Mouse (Mus musculus): Measurements from ENCODE around the gene Efna1. TPM values are rescaled to one million over a fixed set of nuclear protein-coding genes. Genes with fewer than 3 reads are reported as not detected.
A peak's percentile ranks its signal among the peaks of the same experiment; 100 is the strongest.

The Efna1 gene
- polyA plus RNA-seq, 1 experiment from 2014 or later: 13.2 TPM

DNA sequence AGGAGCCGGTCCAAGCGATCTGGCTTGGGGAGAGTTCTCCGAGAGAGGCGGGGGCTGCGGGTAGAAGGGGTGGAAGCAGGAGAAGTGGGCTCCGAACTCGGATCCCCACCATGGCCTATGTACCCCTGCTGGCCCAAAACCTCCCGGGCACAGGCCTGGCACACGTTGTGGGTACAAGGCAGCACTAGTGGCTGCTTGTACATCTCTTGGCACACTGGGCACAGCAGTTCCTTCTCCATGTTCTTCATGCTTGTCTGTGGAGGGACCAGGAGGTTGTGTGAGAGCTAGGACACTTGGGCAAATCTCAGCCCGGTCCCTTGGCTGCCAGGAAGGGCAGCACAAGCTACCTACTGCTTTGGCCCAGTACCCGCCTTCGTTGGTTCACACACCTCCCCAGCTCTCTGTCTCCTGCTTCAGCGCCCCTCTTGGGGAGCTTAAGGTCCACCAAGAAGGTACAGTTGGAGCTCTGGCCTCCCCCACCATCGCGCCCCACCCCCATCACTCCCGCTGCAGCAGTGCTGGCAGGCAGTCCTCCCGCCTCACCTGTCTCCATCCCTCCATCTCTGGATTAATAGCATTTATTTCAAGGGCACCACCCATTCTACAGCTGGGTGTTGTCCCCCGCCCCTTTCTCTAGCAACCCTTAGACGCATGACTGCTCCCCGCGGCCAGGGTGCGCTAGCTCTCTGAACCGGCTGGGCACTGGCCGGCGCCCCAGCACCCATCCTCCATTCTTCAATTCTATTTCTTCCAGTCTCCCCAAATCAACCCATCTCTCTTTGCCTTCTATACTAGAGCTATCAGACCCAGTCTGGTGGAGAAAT is 36.6 kb downstream of the Efna1 start:
- no peak for DNase-seq (ENCODE audit: extremely low spot score, low spot score)
- peak overlapping the region; percentile 83 for H3K4me3 ChIP-seq
- 10% methylated on average over 25 of the region's 25 CpGs for WGBS
- H3K27me3 ChIP-seq (ENCODE audit: poor library complexity, severe bottlenecking): peaks cover 30% of the 10 kb centered on the region
- H3K9me3 ChIP-seq: no peaks in the 10 kb centered on the region
- H3K4me1 ChIP-seq: peaks cover 53% of the 10 kb centered on the region
- H3K27ac ChIP-seq: peak overlapping the region; percentile 94
- peaks cover 31% of the 10 kb centered on the region for H3K36me3 ChIP-seq (replicated peaks)

GRCm38 (mm10) chr3:89243609-89244008 is 37.3 kb downstream of the Efna1 start:
- H3K4me3 ChIP-seq: peak overlapping the region; percentile 83
- H3K27me3 ChIP-seq (ENCODE audit: poor library complexity, severe bottlenecking): peaks cover 30% of the 10 kb centered on the region
- H3K27ac ChIP-seq: peak overlapping the region; percentile 69
- peak; percentile 59 for DNase-seq (ENCODE audit: extremely low spot score, low spot score)
- H3K9me3 ChIP-seq: no peaks in the 10 kb centered on the region
- H3K36me3 ChIP-seq (replicated peaks): peaks cover 30% of the 10 kb centered on the region
- H3K4me1 ChIP-seq: peaks cover 54% of the 10 kb centered on the region
- 9% methylated on average over 14 of the region's 14 CpGs for WGBS

GRCm38 (mm10) chr3:89242331-89242895 is 38.5 kb downstream of the Efna1 start:
- WGBS: 76% methylated on average over 9 of the region's 9 CpGs
- Histone ChIP-seq H3K36me3 (replicated peaks) (peaks cover 30% of the 10 kb centered on the region), H3K4me3 (no peak overlapping the region), H3K9me3 (no peaks in the 10 kb centered on the region), H3K4me1 (peaks cover 51% of the 10 kb centered on the region), H3K27me3 (ENCODE audit: poor library complexity, severe bottlenecking) (peaks cover 30% of the 10 kb centered on the region), H3K27ac (no peak overlapping the region)
- DNase-seq (ENCODE audit: extremely low spot score, low spot score): peak; percentile 43

- peaks cover 13% of the 10 kb centered on the region for H3K4me1 ChIP-seq
- H3K36me3 ChIP-seq (replicated peaks): peaks cover 64% of the 10 kb centered on the region
- DNase-seq (ENCODE audit: extremely low spot score, low spot score): no peak
- H3K27ac ChIP-seq: peak overlapping the region; percentile 31; the same call in 1 of the 2 replicates
- no peaks in the 10 kb centered on the region for H3K9me3 ChIP-seq
- peaks cover 9% of the 10 kb centered on the region for H3K27me3 ChIP-seq (ENCODE audit: poor library complexity, severe bottlenecking)
- no peak overlapping the region for H3K4me3 ChIP-seq
- 76% methylated on average over 12 of the region's 12 CpGs for WGBS
Measured at GRCm38 (mm10) chr3:89238494-89238893, 42.4 kb downstream of the Efna1 start.

DNA sequence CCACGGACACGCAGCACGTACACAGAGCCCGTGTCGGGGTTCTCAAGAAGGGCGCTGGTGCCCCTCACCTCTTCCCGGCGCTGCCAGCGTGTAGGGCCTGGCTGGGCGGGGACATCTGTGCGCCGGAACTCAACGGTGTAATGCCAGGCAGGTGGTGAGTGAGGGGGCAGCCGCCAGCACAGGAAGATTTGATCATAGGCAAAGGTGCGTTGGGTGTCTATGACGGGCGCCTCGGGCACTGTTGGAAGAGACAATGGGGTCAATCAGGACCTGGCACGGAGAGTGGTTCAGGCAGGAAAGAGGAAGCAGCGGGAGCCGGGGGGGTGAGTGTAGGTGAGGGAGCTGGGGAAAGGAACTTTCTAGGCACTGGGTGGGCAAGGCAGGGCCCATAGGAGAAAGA is 43.3 kb downstream of the Efna1 start:
- Histone ChIP-seq H3K9me3 (no peaks in the 10 kb centered on the region), H3K4me3 (no peak overlapping the region), H3K36me3 (replicated peaks) (peaks cover 69% of the 10 kb centered on the region), H3K4me1 (peaks cover 13% of the 10 kb centered on the region), H3K27me3 (ENCODE audit: poor library complexity, severe bottlenecking) (0 out of 2 replicates have a peak, but pooled peaks cover 6% of the 10 kb centered on the region), H3K27ac (no peak overlapping the region)
- 94% methylated on average over 21 of the region's 21 CpGs for WGBS
- DNase-seq (ENCODE audit: extremely low spot score, low spot score): no peak

GRCm38 (mm10) chr3:89236516-89236915 is 44.4 kb downstream of the Efna1 start:
- no peak for DNase-seq (ENCODE audit: extremely low spot score, low spot score)
- Histone ChIP-seq H3K27ac (peak overlapping the region; percentile 36; the same call in 1 of the 2 replicates), H3K27me3 (ENCODE audit: poor library complexity, severe bottlenecking) (peaks cover 11% of the 10 kb centered on the region; the same call in 1 of the 2 replicates), H3K4me1 (peaks cover 23% of the 10 kb centered on the region), H3K36me3 (replicated peaks) (peaks cover 66% of the 10 kb centered on the region), H3K9me3 (no peaks in the 10 kb centered on the region), H3K4me3 (no peak overlapping the region)
- 95% methylated on average over 10 of the region's 10 CpGs for WGBS

DNA sequence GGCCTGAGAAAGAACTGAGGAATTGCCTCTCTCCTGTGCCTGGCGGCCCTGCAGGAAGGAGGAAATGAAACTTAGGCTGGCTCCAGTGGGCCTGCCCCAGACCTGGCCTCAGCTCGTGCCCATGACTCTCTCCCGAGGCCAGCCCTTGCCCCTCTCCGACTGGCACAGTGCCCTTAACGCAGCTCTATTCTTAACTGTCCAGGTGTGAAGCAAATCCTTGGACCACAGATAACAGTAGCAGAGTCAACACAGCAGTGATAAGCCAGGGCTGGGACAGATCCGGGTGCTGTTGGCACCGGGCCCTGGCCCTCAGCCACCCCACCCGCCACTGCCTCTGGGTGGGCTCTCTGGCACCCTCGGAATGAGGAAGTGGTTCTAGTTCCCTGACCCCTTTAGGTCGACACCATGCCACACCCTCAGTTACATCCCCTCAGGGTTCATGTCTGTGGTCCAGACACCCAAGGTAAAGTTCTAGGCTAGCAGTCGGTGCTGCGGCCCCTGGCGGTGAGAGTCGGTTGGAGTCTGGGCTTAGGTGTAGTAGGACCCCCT is 47.3 kb downstream of the Efna1 start:
- Histone ChIP-seq H3K27ac (no peak overlapping the region), H3K9me3 (no peaks in the 10 kb centered on the region), H3K4me1 (peaks cover 38% of the 10 kb centered on the region), H3K4me3 (no peak overlapping the region), H3K27me3 (ENCODE audit: poor library complexity, severe bottlenecking) (peaks cover 33% of the 10 kb centered on the region), H3K36me3 (replicated peaks) (peaks cover 65% of the 10 kb centered on the region)
- 88% methylated on average over 14 of the region's 14 CpGs for WGBS
- no peak for DNase-seq (ENCODE audit: extremely low spot score, low spot score)

- H3K4me3 ChIP-seq: no peak overlapping the region
- no peak for DNase-seq (ENCODE audit: extremely low spot score, low spot score)
- H3K9me3 ChIP-seq: no peaks in the 10 kb centered on the region
- peaks cover 55% of the 10 kb centered on the region for H3K36me3 ChIP-seq (replicated peaks)
- WGBS: 65% methylated on average over 6 of the region's 6 CpGs
- no peak overlapping the region for H3K27ac ChIP-seq
- peaks cover 34% of the 10 kb centered on the region for H3K27me3 ChIP-seq (ENCODE audit: poor library complexity, severe bottlenecking)
- H3K4me1 ChIP-seq: peaks cover 40% of the 10 kb centered on the region
Measured at GRCm38 (mm10) chr3:89232614-89233013, 48.3 kb downstream of the Efna1 start.

- Histone ChIP-seq H3K36me3 (replicated peaks) (peaks cover 47% of the 10 kb centered on the region), H3K27me3 (ENCODE audit: poor library complexity, severe bottlenecking) (peaks cover 34% of the 10 kb centered on the region), H3K27ac (no peak overlapping the region), H3K4me3 (no peak overlapping the region), H3K4me1 (peaks cover 48% of the 10 kb centered on the region), H3K9me3 (no peaks in the 10 kb centered on the region)
- DNase-seq (ENCODE audit: extremely low spot score, low spot score): no peak
- WGBS: 76% methylated on average over 16 of the region's 16 CpGs
Measured at GRCm38 (mm10) chr3:89231772-89232275, 49.1 kb downstream of the Efna1 start.

DNA sequence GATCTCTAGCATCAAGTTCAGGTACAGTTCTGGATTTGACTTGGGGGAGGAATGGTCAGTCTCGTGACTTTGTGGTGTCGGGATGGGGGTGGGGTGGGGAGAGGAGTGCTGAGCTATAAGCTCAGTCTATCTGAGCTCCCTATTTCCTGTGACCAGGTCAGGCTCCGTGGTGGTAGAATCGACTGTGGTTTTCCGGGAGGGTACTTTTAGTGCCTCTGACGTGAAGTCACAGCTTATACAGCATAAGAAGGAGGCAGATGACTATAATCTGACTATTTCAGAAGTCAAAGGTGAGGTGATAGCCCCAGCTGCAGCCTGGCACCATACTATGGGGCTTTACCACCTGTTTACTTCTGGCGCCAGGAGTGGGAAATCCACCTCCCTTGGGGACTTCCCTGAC is 49.6 kb downstream of the Efna1 start:
- Histone ChIP-seq H3K4me3 (no peak overlapping the region), H3K36me3 (replicated peaks) (peaks cover 42% of the 10 kb centered on the region), H3K27me3 (ENCODE audit: poor library complexity, severe bottlenecking) (peaks cover 36% of the 10 kb centered on the region), H3K27ac (no peak overlapping the region), H3K4me1 (peaks cover 53% of the 10 kb centered on the region), H3K9me3 (no peaks in the 10 kb centered on the region)
- no peak for DNase-seq (ENCODE audit: extremely low spot score, low spot score)
- WGBS: 76% methylated on average over 7 of the region's 7 CpGs

- Histone ChIP-seq H3K9me3 (no peaks in the 10 kb centered on the region), H3K4me1 (peaks cover 60% of the 10 kb centered on the region), H3K4me3 (no peak overlapping the region), H3K27ac (peak overlapping the region; percentile 46; the same call in 1 of the 2 replicates), H3K36me3 (replicated peaks) (peaks cover 39% of the 10 kb centered on the region), H3K27me3 (ENCODE audit: poor library complexity, severe bottlenecking) (peaks cover 44% of the 10 kb centered on the region)
- no peak for DNase-seq (ENCODE audit: extremely low spot score, low spot score)
- WGBS: 92% methylated on average over 2 of the region's 2 CpGs
Measured at GRCm38 (mm10) chr3:89230561-89230960, 50.4 kb downstream of the Efna1 start.

DNA sequence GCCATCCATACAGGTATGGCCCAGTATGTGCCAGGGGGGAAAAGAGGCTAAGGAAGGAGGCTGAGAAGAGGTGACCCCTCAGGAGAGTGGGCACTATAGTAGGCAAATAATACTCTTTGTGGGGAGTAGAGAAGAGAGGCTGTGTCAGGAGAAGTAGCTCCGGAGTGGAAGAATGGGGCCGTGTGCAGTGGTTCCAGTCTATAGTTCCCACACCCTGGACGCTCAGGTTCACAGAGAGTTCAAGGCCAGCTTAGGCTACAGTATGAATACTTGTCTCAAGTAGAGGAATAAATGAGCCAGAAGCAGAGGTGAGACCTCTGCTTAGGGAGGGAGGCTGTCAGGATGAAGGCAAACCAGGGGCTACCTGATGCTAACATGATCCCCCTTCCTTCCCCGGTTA is 51.7 kb downstream of the Efna1 start:
- DNase-seq (ENCODE audit: extremely low spot score, low spot score): no peak
- WGBS: 56% methylated on average over 4 of the region's 4 CpGs
- Histone ChIP-seq H3K27me3 (ENCODE audit: poor library complexity, severe bottlenecking) (peaks cover 43% of the 10 kb centered on the region), H3K4me3 (0 out of 2 replicates have a peak overlapping the region, but pooled peaks have one; percentile 91), H3K36me3 (replicated peaks) (peaks cover 43% of the 10 kb centered on the region), H3K27ac (peak overlapping the region; percentile 99; the same call in 1 of the 2 replicates), H3K4me1 (peaks cover 73% of the 10 kb centered on the region), H3K9me3 (no peaks in the 10 kb centered on the region)
